ENCODE assay signal across 8 mouse cellular contexts in the genomic region with DNA sequence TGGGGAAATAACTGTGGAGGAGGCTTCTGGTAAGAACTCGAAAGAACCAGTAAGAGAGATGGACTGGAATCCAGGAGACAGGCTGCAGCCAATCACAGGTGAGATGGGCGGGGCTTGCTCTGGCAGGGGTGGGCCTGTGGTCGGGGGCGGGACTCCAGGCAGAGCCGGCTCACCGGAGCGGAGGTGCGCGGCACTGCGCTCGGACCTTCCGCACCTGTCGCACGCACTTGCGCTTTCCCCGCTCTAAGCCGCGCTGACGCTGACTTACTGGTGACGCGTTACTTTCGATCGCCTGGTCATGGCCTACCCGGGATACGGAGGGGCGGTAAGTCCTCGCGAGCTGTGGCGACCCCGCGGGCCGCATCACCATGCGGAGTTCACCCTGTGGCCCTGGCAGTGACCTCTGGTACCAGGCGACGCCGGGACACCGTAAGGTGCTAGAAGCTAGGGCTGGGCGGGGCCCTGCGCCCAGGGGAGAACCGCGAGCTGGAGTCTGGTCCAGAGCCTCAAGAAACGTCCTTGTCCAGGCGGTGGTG. TPM values are rescaled to one million over a fixed set of nuclear protein-coding genes. Genes with fewer than 3 reads are reported as not detected.
A peak's percentile ranks its signal among the peaks of the same experiment; 100 is the strongest.
DNase-seq lines count a peak whose midpoint lies in the region; ATAC-seq and TF ChIP-seq lines count a peak whose summit lies in the region.

A gene (plus strand): TSS at position 151 of the 536 bp plus-strand sequence.

- peak; percentile 99 for ATAC-seq in erythroid progenitor cell, adult 5-6 weeks (replicated peaks; ENCODE audit: low FRiP score, poor library complexity, severe bottlenecking)
- peak; percentile 97 for ATAC-seq in heart, embryonic 12.5 days (ENCODE audit: insufficient number of reproducible peaks, low FRiP score)
- peak; percentile 99 for ATAC-seq in kidney, postnatal 0 days (replicated peaks; ENCODE audit: low FRiP score, low read depth)

- peak; percentile 75 to 78 for DNase-seq in B cell, adult 2 months
- DNase-seq in brain, embryonic 14.5 days (ENCODE audit: low read depth): peak; percentile 93
- DNase-seq in kidney, postnatal 0 days (ENCODE audit: low spot score): peak; percentile 89
- peak; percentile 84 for DNase-seq in liver, adult 2 months (ENCODE audit: extremely low read depth, low read depth, low spot score)
- DNase-seq in naive thymus-derived CD4-positive, alpha-beta T cell, adult 2 months (ENCODE audit: low read depth): peak; percentile 83
- peak; percentile 88 for DNase-seq in splenic B cell, adult 2 months (ENCODE audit: low read depth, low spot score)

- 0 out of 2 replicates have a peak, but pooled peaks cover 2% of the 10 kb centered on the region for H3K4me1 ChIP-seq in heart, embryonic 12.5 days (replicated peaks)
- H3K4me1 ChIP-seq in kidney, postnatal 0 days (replicated peaks; ENCODE audit: insufficient read depth, low read length): no peaks in the 10 kb centered on the region
- peaks cover 2% of the 10 kb centered on the region; the same call in 1 of the 2 replicates for H3K4me1 ChIP-seq in liver, adult 2 months (ENCODE audit: control insufficient read depth, insufficient read depth, low read length)

- no peaks in the 10 kb centered on the region for H3K36me3 ChIP-seq in heart, embryonic 12.5 days
- no peaks in the 10 kb centered on the region for H3K36me3 ChIP-seq in kidney, postnatal 0 days (ENCODE audit: insufficient read depth, low read length)
- H3K36me3 ChIP-seq in liver, adult 2 months (ENCODE audit: control insufficient read depth, insufficient read depth, low read length): 0 out of 2 replicates have a peak, but pooled peaks cover 3% of the 10 kb centered on the region
- H3K36me3 ChIP-seq in splenic B cell, adult 2 months (ENCODE audit: control insufficient read depth, insufficient read depth, low read length, poor library complexity, severe bottlenecking): no peaks in the 10 kb centered on the region

- no peak for TF ChIP-seq POLR2A in brain, embryonic 14.5 days (IDR thresholded peaks at IDR 0.05; ENCODE audit: borderline replicate concordance, extremely low read depth, insufficient read depth, insufficient read length, poor library complexity, severe bottlenecking)
- peak; percentile 60; the same call in 1 of the 2 replicates for TF ChIP-seq POLR2A in liver, adult 2 months (IDR thresholded peaks at IDR 0.05; ENCODE audit: extremely low read depth, insufficient read depth, low read length)

- peak within 1 kb of the TSS; percentile 93 for H3K4me2 ChIP-seq in heart, embryonic 12.5 days
- peak within 1 kb of the TSS; percentile 87 for H3K4me2 ChIP-seq in kidney, postnatal 0 days (ENCODE audit: low read length)

- TF ChIP-seq CTCF in brain, embryonic 14.5 days (IDR thresholded peaks at IDR 0.05; ENCODE audit: borderline replicate concordance, extremely low read depth, insufficient read depth, insufficient read length): no peak
- no peak for TF ChIP-seq CTCF in kidney, postnatal 0 days (IDR thresholded peaks at IDR 0.05; ENCODE audit: low read depth)
- no peak for TF ChIP-seq CTCF in liver, adult 2 months (IDR thresholded peaks at IDR 0.05; ENCODE audit: low read depth, low read length)

- H3K27ac ChIP-seq in heart, embryonic 12.5 days (ENCODE audit: poor library complexity, severe bottlenecking): 0 out of 2 replicates have a peak within 1 kb of the TSS, but pooled peaks have one; percentile 44
- peak within 1 kb of the TSS; percentile 77 for H3K27ac ChIP-seq in kidney, postnatal 0 days
- no peak within 1 kb of the TSS; the same call in 1 of the 2 replicates for H3K27ac ChIP-seq in liver, adult 2 months (replicated peaks; ENCODE audit: insufficient read depth, low read depth, low read length)

- under 1% methylated on average over 42 of the region's 43 CpGs for WGBS in heart, embryonic 12.5 days
- WGBS in kidney, postnatal 0 days: under 1% methylated on average over 43 of the region's 43 CpGs
- WGBS in liver, adult 2 months: under 1% methylated on average over 43 of the region's 43 CpGs

- no peaks in the 10 kb centered on the region for H3K27me3 ChIP-seq in heart, embryonic 12.5 days (replicated peaks)
- no peaks in the 10 kb centered on the region for H3K27me3 ChIP-seq in kidney, postnatal 0 days (ENCODE audit: insufficient read depth, low read length)
- H3K27me3 ChIP-seq in liver, adult 2 months (ENCODE audit: control insufficient read depth, insufficient read depth, low read length): no peaks in the 10 kb centered on the region
- H3K27me3 ChIP-seq in splenic B cell, adult 2 months (ENCODE audit: control insufficient read depth, insufficient read depth, low read length, poor library complexity, severe bottlenecking): no peaks in the 10 kb centered on the region

- H3K4me3 ChIP-seq in heart, embryonic 12.5 days: peak within 1 kb of the TSS; percentile 77
- H3K4me3 ChIP-seq in kidney, postnatal 0 days (replicated peaks; ENCODE audit: low read depth, low read length): peak within 1 kb of the TSS; percentile 64
- peak within 1 kb of the TSS; percentile 97 for H3K4me3 ChIP-seq in liver, adult 2 months (ENCODE audit: insufficient read depth, low read depth, low read length)

- H3K79me2 ChIP-seq in liver, adult 2 months (ENCODE audit: control insufficient read depth, insufficient read depth, low read length): no peaks in the 10 kb centered on the region; the same call in 1 of the 2 replicates

- H3K9me3 ChIP-seq in heart, embryonic 12.5 days (replicated peaks): no peaks in the 10 kb centered on the region
- no peaks in the 10 kb centered on the region for H3K9me3 ChIP-seq in kidney, postnatal 0 days (replicated peaks; ENCODE audit: low read length)

- H3K9ac ChIP-seq in heart, embryonic 12.5 days: peak within 1 kb of the TSS; percentile 83
- H3K9ac ChIP-seq in kidney, postnatal 0 days (ENCODE audit: low read depth, low read length): peak within 1 kb of the TSS; percentile 56
- H3K9ac ChIP-seq in liver, adult 2 months (ENCODE audit: low read depth, low read length): peak within 1 kb of the TSS; percentile 76

RNA-seq across cellular contexts. Expression of the gene that starts here (rescaled TPM):
- polyA plus RNA-seq in brain, embryonic 14.5 days (2012; rRNA removed): 5.3 and 7.1 TPM in 2 replicates
- total RNA-seq in erythroid progenitor cell, adult 5-6 weeks (2015; ENCODE audit: low replicate concordance): 14.7 and 19.8 TPM in 2 replicates
- total RNA-seq in erythroid progenitor cell, adult 5-6 weeks (2017; ENCODE audit: low replicate concordance): 3.5 and 6.9 TPM in 2 replicates
- 14.7 and 16.1 TPM in 2 replicates for polyA plus RNA-seq in heart, embryonic 12.5 days (2016; fragmentation: Nextera tagmentation; extraction: Ambion mirVana)
- polyA plus RNA-seq in kidney, postnatal 0 days (2015; fragmentation: Nextera tagmentation; extraction: Ambion mirVana): 16.5 and 19.3 TPM in 2 replicates
- 3.0 and 4.9 TPM in 2 replicates for total RNA-seq in liver, adult 2 months (2014; rRNA removed)
- polyA plus RNA-seq in liver, adult 2 months (2012; rRNA removed): 4.0 TPM in 2 replicates
